Mouse (Mus musculus) spleen, postnatal 14 days (tissue): Measurements from ENCODE around the gene Exoc6.
"Not testable (repeated sequence)": the region's sequence is repeated elsewhere in the genome, so short reads cannot be mapped to it uniquely, and the experiment has no call there.

Source experiments
- DNase-seq, 2 experiments: peaks; one replicate each; pipeline ENCODE4 v3.0.0; 2021 to 2022; ENCODE audit warnings: low spot score in 2 of 2

Gene Exoc6

DNA sequence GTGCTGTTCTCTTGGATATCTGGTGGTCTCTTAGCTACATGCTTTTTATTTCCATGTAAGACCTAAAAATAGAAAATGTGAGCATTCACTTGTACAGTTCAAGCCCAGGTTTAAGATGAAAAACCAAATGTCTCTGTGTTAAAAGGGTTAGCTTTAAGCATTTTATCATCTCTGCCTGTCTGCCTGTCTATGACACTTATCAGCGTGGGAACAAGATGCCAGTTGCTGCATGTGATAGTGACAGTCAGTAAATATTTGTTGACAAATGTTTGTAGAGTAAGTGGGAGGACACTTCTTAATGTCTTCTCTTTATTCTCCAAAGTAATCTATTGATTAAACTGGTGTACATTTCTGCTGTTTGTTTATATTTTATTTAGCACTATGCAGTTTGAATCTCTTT lies 12.5 kb upstream of the Exoc6 start:
- DNase-seq: no peak

DNA sequence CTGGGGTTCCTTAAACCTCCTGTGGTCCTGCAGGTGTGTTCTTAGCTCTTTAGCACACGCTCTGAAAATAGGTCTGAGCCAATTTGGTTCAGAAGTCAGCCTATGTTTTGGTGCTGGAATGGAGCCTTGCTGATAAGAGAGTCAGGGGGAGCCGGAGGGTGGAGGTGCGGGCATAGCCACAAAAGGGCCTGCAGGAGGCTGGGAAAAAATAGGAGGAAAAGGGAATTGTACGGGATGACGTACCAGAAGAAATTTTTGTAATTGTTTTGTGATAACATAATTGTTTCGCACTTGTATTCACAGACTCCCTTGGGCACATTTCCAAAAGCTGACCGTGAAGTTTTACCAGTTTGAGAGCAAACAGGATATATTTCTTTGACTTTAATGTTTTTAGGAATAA lies 10.0 kb upstream of the Exoc6 start:
- no peak for DNase-seq

DNA sequence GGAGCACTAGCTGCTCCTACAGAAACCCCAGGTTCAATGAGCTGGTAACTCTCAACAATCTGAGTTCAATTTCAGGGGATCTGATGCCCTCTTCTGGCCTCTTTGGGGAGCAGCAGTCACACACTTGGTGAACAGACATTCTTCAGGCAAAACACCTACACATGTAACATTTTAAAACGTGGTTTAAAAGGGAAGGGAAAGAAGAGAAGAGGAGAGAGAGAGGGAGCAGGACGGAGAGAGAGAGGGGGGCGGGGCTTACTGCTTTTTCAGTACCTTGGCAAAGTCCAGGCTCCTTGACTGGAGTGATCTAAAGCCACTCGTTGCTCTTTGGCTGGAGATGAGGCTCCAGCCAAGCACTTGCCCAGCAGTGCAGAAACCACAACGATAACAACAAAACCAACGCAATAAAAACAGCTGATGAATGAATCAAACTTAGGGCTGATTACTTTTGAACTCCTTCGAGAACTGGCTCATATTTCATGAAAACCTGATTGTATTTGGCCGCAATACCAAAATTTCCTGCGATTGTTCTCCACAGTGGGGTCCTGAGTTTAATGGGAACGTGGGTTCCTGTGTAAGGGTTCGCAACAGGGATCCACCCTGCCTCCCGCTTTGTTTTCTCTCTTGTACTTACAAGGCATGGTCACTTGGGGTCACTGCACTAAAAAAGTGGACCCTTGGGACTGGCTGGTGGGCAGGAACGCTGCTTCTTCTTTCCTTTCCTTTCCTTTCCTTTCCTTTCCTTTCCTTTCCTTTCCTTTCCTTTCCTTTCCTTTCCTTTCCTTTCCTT lies 6.5 kb upstream of the Exoc6 start:
- DNase-seq: peak in 1 of 2 experiments; percentile 43

GRCm38 (mm10) chr19:37544476-37544875 lies 5.7 kb upstream of the Exoc6 start:
- no peak for DNase-seq

GRCm38 (mm10) chr19:37545231-37545630 lies 5.0 kb upstream of the Exoc6 start:
- no peak for DNase-seq

GRCm38 (mm10) chr19:37545725-37546124 lies 4.5 kb upstream of the Exoc6 start:
- no peak for DNase-seq

DNA sequence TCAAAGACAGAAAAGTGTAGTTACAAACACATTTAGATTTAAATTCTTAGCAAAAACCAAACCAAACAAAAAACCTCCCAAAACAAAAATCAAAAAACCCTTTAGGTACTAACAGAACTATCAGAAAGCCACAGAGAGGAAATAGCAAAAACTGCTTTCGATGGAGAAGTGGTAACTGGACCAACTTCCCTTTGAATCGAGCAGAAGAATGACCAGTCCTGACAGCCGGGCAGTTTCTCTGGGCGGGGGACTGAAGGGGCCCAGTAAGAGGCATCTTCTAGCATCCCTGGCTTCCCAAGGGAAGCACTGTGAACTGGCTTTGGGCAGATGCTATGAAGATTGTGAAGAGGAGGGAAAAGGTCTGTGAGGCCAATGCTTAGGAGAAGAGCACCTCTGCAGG lies 3.4 kb upstream of the Exoc6 start:
- no peak for DNase-seq

GRCm38 (mm10) chr19:37551040-37551566 lies 885 bp downstream of the Exoc6 start:
- no peak for DNase-seq

DNA sequence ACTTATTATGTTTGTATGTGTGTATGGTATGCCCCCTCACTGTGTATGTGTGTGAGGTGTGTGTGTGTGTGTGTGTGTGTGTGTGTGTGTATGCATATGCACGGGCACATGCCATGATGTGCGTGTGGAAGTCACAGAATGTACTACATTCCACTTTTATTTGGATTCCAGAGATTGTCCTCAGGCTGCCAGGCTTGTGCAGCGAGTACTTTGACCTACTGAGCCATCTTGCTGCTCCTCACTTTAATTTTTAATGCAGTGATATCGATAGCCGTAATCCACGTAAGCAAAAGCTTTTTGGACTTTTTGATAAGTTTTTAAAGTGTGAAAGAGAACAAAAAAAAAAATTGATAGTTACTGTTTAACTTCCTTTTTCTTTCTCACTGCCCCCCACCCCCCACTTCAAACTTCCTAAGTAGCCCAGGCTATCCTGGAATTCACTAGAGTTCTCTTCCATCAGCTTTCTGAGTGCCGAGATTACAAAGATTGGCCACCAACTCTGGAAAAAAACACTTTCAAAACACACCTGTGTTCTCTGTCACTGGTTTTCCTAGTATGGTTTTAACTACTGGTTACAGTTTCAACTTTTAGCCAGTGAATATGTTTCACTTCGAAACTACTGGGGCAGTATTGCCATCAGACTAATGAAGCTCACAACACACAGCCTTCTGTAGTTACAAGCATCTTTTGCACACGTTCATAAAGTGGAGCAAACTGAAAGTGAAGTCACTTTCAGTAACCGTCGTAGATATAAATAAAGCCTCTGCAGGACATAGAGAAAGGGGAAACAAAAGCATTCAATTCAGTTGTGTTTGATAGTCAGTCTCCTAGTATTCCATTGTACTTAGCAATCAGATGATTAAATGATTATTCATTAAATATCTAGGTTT lies 3.4 kb downstream of the Exoc6 start:
- no peak for DNase-seq

DNA sequence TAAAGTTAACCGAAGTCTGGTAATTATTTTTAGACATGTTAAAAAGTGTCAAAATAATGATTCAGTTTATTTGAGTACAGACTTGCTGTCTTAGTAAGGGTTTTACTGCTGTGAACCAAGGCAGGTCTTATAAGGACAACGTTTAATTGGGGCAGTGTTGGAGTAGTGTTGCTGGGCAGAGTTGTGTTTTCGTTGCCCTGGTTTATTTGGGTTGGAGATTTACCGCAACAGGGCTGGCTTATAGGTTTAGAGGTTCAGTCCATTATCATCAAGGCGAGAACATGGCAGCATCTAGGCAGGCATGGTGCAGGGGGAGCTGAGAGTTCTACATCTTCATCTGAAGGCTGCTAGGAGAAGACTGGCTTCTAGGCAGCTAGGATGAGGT lies 4.0 kb downstream of the Exoc6 start:
- DNase-seq: not testable (repeated sequence)

DNA sequence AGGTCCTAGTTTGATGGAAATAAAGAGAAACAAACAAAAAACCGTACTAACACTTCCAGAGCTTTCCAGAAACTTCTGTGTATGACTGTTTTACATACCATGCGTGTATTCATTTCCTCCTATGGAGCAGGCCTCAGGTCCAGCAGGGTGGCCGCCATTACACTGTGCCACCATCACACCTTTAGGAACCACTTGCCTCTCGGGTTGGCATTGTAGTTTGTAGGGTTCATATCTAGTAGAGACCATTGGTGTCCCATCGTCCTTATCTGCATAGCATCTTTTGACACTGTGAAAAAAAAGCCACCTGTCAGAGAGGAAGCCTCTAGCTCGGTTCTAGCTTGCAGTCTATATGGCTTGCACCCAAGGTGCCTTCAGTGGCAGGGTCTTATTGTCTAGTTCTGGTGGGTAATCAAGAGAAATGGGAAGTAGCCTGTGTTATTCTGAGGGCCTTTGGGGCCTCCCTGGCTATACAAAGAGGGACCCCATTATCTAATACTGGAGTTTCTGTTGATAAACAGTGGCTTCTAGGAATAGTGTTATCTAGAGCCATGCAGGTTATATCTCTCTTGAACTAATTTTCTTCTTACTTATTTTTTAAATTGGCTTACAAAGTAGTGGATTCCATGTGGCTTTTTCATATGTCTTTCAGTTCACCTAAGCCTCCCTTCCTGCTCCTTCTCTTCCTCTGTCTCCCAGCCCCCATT lies 5.8 kb downstream of the Exoc6 start:
- no peak for DNase-seq

GRCm38 (mm10) chr19:37557898-37558297 lies 7.7 kb downstream of the Exoc6 start:
- no peak for DNase-seq

DNA sequence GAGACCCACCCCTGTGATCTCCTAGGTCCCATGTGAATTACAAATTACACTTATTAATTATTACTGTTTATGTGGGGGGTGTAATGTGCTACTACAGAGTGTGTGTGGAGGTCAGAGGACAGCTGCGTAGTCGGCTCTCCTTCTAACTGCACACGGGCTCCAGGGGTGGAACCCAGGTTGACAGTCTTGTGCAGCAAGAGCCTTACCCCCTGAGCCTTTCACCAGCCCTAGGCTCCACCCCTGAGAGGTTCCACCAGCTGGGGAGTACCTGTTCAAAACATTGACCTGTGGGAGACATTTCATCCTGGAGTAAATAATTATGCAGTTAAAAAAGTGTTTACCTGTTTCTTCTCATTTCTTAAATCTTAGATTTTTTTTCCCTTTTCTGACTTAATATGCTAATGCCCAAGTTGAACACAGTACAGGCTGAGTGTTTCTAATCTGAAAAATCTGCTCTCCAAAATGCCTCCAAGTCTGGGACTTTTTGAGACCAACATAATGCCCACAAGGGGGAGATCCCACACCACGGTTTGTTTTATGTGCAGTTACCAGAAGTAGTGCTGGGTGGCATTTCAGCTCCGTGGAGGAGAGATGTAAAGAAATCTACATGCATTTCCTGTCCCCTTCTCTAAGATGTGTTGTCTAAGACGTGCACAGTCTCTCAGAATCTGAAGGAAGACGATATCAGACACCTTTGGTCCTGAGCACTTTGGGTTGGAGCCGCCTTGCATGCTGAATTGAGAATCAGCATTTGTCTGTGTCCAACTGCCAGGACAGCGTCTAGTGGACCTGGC lies 9.3 kb downstream of the Exoc6 start:
- DNase-seq: peak in 1 of 2 experiments; percentile 25

- DNase-seq: no peak
Measured at GRCm38 (mm10) chr19:37560080-37560427, 9.8 kb downstream of the Exoc6 start.

DNA sequence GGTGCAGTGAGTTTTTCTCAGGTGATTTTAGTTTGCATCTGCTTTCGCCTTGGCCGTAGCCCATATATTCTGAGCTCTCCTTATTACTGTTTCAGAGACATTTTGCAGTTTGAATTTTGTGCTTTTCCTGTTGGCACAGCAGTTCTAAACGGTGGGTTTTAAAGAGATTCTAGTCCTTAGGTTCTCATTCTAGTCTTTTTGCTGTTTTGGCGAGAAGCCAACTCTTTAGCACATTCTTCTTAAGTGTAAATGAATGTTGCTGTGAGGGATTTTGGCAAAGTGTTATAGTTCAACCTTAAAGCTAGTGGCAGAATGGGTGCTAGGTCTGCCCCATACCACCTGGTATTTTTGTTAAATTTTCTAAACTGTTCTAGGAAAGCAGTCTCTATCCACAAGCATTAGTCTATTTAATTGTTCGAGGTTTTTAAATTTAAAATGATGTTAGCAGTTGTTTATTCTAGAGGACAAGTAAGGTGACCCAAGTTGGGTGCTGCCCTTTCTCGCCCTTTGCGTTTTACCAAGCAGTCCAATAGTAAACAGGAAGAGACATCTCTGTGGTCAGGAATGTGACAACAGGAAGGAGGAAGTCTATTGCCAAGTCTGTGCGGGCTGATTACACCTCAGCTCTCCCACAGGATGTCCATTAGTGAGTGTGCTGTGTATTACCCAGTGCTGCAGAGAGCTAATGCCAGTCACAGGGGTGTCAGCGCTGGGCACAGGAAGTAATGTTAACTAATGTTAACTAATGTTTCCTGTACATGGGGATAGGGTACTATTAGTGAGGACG lies 11.1 kb downstream of the Exoc6 start:
- no peak for DNase-seq

DNA sequence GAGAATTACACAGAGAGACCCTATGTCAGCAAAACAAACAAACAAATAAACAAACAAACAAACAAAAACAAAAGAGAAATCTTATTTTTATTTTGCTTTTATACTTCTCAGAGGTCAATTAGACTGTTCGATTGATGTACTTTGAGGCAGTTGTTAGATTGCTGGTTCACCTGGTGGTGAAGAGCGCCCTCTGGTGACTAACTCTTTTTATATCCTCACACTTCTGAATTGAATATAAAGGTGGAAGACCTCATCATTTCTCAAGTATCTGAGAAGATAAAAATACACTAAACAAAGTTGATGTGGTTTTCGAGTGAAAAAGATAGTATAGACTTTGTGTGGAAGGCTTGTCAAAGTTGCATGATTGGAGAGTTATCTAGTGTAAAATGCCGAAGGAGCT lies 13.5 kb downstream of the Exoc6 start:
- peak in 1 of 2 experiments; percentile 39 for DNase-seq

GRCm38 (mm10) chr19:37565806-37566205 lies 15.6 kb downstream of the Exoc6 start:
- no peak for DNase-seq

DNA sequence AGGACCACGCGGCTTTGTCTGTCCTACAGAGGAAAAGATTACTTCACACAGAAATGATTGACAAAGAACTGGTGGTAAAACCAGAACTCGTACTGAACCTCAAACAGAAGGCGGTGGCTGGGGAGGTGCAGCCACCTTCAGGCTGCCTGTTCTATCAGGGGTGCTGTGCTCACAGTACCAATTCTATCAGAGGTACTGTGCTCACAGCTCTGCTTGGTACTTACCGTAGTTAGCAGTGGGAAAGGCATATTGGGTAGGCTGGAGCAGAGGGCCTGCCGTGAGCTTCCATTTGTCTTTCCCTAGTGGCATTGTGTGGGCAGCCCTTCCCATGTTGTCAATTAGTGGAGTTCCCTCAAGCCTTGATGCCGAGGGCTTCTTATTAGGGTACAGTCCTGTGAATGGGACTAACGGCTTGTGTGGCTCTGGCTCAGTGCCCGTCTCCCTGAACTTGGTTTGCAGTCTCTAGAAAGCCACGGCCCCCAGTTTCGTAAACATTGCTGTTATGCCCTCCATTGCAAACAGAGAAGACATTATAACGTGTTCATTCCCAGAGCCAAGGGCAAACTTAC lies 19.1 kb downstream of the Exoc6 start:
- no peak for DNase-seq

DNA sequence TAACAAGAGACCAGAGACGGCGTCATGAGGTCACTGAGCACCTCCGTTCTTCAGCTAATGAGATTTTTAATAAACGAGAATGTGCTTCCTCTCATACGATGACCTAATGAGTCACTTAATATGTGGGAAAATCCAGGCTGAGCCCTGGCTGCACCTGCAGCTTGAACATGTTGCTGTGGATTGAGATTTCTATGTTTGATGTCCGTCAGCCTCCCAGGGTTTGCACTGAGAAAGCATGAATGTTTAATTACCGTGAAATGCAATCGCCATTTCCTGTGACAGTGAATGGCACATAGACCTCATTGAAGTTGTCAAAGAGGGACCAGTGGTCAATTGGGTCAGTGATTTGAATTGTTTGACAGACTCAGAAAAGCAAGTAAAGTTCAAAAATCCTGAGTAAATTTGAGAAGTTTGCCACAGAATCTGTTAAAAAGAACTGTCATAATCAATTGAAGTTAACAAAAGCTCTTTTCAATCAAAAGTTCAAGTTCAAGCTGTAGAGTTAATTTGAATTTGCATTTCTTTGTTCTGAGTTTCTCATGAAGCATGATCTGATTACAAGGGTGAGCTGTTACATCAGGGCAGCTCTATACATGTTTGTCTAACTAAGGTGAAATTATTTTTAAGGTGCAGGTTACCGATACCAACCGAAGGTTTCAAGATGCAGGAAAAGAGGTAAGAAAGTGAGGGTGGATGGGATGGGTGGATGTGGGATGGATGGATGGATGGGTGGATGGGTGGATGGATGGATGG lies 20.9 kb downstream of the Exoc6 start:
- DNase-seq: no peak
